Mouse (Mus musculus): Measurements from ENCODE around the gene Pum1.

DNA sequence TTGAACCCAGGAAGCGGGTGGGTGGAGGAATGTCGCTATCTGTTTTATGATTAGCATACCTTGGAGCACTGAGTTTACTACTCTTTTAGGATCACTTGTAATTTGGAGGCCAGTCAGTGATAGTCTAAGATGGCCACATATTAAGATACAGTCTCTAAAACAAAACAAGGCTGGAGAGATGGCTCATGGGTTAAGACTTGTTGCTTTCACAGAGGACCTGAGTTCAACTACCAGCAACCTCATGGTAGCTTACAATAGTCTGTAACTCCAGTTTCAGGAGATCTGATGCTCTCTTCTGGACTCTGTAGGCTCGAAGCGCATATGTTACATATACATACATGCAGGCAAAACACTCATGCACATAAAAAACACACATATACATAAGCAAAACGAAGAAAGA, 20.7 kb upstream of the Pum1 start:
- TF ChIP-seq CTCF (IDR thresholded peaks at IDR 0.05; ENCODE audit: control insufficient read depth, insufficient read depth, insufficient read length) (no peak), USF1 (IDR thresholded peaks at IDR 0.05; ENCODE audit: low read depth) (no peak)

Data from C2C12 (cell line).